Mouse (Mus musculus): Measurements from ENCODE around the gene Vmn2r51.
"Not testable (repeated sequence)": the region's sequence is repeated elsewhere in the genome, so short reads cannot be mapped to it uniquely, and the experiment has no call there.

The Vmn2r51 gene

DNA sequence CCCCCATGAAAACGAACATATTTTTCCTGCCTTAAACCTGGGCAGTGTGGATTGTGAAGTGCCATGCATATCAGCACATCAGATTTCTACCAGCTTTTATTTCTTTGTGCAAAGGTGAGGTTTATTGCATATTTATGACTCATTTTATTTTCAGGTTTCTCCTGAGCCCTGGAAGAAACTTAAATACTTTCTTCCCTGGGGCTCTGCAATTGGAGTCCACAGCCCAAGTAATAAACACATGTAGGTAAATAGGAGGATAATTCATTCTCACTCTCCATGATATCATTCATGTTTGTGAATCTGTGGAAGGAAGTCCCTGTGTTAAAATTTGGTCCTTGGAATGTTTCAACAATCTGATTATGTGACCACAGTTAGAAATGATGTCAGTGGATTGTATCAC, at the start of gene Vmn2r51:
Gene Vmn2r51 (minus strand): TSS at position 101 of the 400 bp plus-strand sequence.
- not testable (repeated sequence) for DNase-seq (ENCODE audit: low read depth)

DNA sequence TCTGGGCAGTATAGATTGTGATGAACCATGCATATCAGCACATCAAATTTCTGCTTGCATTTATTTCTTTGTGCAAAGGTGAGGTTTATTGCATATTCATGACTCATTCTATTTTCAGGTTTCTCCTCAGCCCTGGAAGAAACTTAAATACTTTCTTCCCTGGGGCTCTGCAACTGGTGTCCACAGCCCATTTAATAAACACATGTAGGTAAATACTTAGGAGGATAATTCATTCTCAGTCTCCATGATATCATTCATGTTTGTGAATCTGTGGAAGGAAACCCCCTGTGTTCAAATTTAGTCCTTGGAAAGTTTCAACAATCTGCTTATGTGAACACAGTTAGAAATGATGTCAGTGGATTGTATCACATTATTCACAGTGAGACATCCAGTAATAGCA, 52.3 kb downstream of the Vmn2r51 start, which contains the start of gene Vmn2r50:
Gene Vmn2r50 (minus strand): TSS at position 101 of the 400 bp plus-strand sequence.
- DNase-seq (ENCODE audit: low read depth): not testable (repeated sequence)
